Mouse (Mus musculus) neural tube, embryonic 11.5 days (tissue): ENCODE measurements around the gene Prkcb. TPM values are rescaled to one million over a fixed set of nuclear protein-coding genes. Genes with fewer than 3 reads are reported as not detected.

ENCODE experiments used
- ATAC-seq: fragments of 200-750 bp; cut with Nextera tagmentation; 2 replicates; pipeline ENCODE4 v1.8.0; 2017; ENCODE audit warnings: moderate number of reproducible peaks, mild to moderate bottlenecking, moderate TSS enrichment, moderate library complexity; ENCODE audit not compliant: insufficient read depth, low FRiP score, low TSS enrichment
- DNase-seq: peaks from one replicate; pipeline ENCODE4 v3.0.0-alpha.2; 2015; ENCODE audit warnings: low spot score
- H3K27ac ChIP-seq: fragments of 300-500 bp; sonication (generic); 2 replicates; pipeline ENCODE4 v1.5.1; 2014; ENCODE audit warnings: low read depth, mild to moderate bottlenecking, low read length
- H3K27me3 ChIP-seq: fragments of 300-500 bp; sonication (generic); 2 replicates; pipeline ENCODE4 v1.6.1; 2014; ENCODE audit warnings: mild to moderate bottlenecking, low read length, mixed read lengths; ENCODE audit not compliant: control insufficient read depth, insufficient read depth
- H3K36me3 ChIP-seq: fragments of 300-500 bp; sonication (generic); 2 replicates; pipeline ENCODE4 v1.6.1; 2014; ENCODE audit warnings: mild to moderate bottlenecking, low read length, moderate library complexity, mixed read lengths; ENCODE audit not compliant: control insufficient read depth, insufficient read depth
- H3K4me1 ChIP-seq: fragments of 300-500 bp; sonication (generic); 2 replicates; pipeline ENCODE4 v1.6.1; 2014; ENCODE audit warnings: low read length, mixed read lengths; ENCODE audit not compliant: control insufficient read depth, insufficient read depth
- H3K4me2 ChIP-seq: fragments of 300-500 bp; sonication (generic); 2 replicates; pipeline ENCODE4 v1.6.1; 2014; ENCODE audit warnings: low read depth, mild to moderate bottlenecking, moderate library complexity
- H3K4me3 ChIP-seq: fragments of 300-500 bp; sonication (generic); 2 replicates; pipeline ENCODE4 v1.5.1; 2014; ENCODE audit warnings: low read depth, low read length
- H3K9ac ChIP-seq: fragments of 300-500 bp; sonication (generic); 2 replicates; pipeline ENCODE4 v1.6.1; 2014; ENCODE audit warnings: mild to moderate bottlenecking, low read length
- H3K9me3 ChIP-seq: fragments of 300-500 bp; sonication (generic); 2 replicates; pipeline ENCODE4 v1.6.1; 2016; ENCODE audit warnings: low read length; ENCODE audit not compliant: control insufficient read depth
- WGBS: fragments of 180-500 bp; shearing (Covaris S2); extraction: QIAGEN DNeasy Blood & Tissue Kit; methylation state at CpG from one replicate; pipeline ENCODE4 v1.1.7; 2014; 5-methylcytosine and 5-hydroxymethylcytosine counted together
- polyA plus RNA-seq: library from polyadenylated mRNA; unstranded; fragments of >200 nt; fragmentation: Nextera tagmentation; extraction: Ambion mirVana; gene quantifications from 2 replicates; pipeline ENCODE4 v1.2.1, GENCODE M21; 2014

Gene Prkcb
- polyA plus RNA-seq, 1 experiment from 2014 or later, result 13.4 TPM

- ATAC-seq (no peak), DNase-seq (no peak)
- Histone ChIP-seq H3K4me2 (no peak overlapping the region), H3K9ac (no peak overlapping the region), H3K36me3 (no peaks in the 10 kb centered on the region), H3K27ac (no peak overlapping the region), H3K4me3 (no peak overlapping the region), H3K9me3 (no peaks in the 10 kb centered on the region), H3K27me3 (no peaks in the 10 kb centered on the region), H3K4me1 (no peaks in the 10 kb centered on the region)
- WGBS, result 82% methylated on average over 10 of the region's 10 CpGs
These were observed 41.2 kb upstream of the Prkcb start for GRCm38 (mm10) chr7:122247254-122247864.

- H3K27ac ChIP-seq, result no peak overlapping the region
These were observed 39.2 kb upstream of the Prkcb start for GRCm38 (mm10) chr7:122249321-122249821.

GRCm38 (mm10) chr7:122251197-122252011 is 37.1 kb upstream of the Prkcb start:
- Histone ChIP-seq H3K9me3 (no peaks in the 10 kb centered on the region), H3K4me1 (no peaks in the 10 kb centered on the region), H3K27ac (no peak overlapping the region), H3K9ac (no peak overlapping the region), H3K27me3 (no peaks in the 10 kb centered on the region), H3K36me3 (no peaks in the 10 kb centered on the region), H3K4me3 (no peak overlapping the region), H3K4me2 (peak overlapping the region; percentile 19; the same call in 1 of the 2 replicates)
- ATAC-seq (peak; percentile 50), DNase-seq (peak; percentile 82)
- 29% methylated on average over 21 of the region's 21 CpGs for WGBS

More at GRCm38 (mm10) chr7:122249321-122249821, 39.2 kb upstream of the Prkcb start:
- ATAC-seq (no peak), DNase-seq (no peak)
- no peak overlapping the region for H3K4me2 ChIP-seq
- H3K27me3 ChIP-seq, result no peaks in the 10 kb centered on the region
- H3K9ac ChIP-seq, result no peak overlapping the region
- H3K9me3 ChIP-seq, result no peaks in the 10 kb centered on the region
- H3K4me3 ChIP-seq, result no peak overlapping the region
- no peaks in the 10 kb centered on the region for H3K4me1 ChIP-seq
- WGBS, result 90% methylated on average over 9 of the region's 9 CpGs
- no peaks in the 10 kb centered on the region for H3K36me3 ChIP-seq

GRCm38 (mm10) chr7:122256722-122257121 is 31.8 kb upstream of the Prkcb start:
- H3K36me3 ChIP-seq, result no peaks in the 10 kb centered on the region
- H3K27me3 ChIP-seq, result no peaks in the 10 kb centered on the region
- 85% methylated on average over 7 of the region's 7 CpGs for WGBS
- no peak for DNase-seq
- H3K4me3 ChIP-seq, result no peak overlapping the region
- no peaks in the 10 kb centered on the region for H3K4me1 ChIP-seq
- ATAC-seq, result no peak
- H3K9ac ChIP-seq, result no peak overlapping the region
- no peaks in the 10 kb centered on the region for H3K9me3 ChIP-seq
- H3K27ac ChIP-seq, result no peak overlapping the region
- H3K4me2 ChIP-seq, result no peak overlapping the region

DNA sequence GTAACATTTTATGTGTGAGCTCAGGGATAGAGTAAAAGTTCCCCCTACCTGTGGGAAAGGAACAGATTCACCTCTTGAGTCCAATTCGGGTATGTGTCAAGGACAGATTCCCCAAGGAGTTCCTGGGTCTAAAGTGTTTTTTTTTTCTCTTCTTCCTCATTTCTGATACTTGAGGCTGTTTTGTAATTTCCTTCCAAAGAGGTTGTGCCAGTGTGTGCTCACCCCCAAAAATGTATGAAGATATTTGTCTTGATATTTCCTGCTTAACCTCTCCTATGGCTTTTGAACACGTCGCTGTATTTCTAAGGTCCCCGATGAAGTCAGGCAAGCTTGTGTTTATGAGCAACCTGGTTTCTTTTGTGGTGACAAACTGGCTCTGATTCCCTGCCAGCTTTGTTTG is 30.0 kb upstream of the Prkcb start:
- no peak overlapping the region for H3K4me3 ChIP-seq
- no peaks in the 10 kb centered on the region for H3K4me1 ChIP-seq
- DNase-seq (no peak), ATAC-seq (no peak)
- no peak overlapping the region for H3K27ac ChIP-seq
- H3K9ac ChIP-seq, result no peak overlapping the region
- no peaks in the 10 kb centered on the region for H3K9me3 ChIP-seq
- H3K4me2 ChIP-seq, result no peak overlapping the region
- no peaks in the 10 kb centered on the region for H3K27me3 ChIP-seq
- 88% methylated on average over 4 of the region's 4 CpGs for WGBS
- no peaks in the 10 kb centered on the region for H3K36me3 ChIP-seq

GRCm38 (mm10) chr7:122260055-122260602 is 28.4 kb upstream of the Prkcb start:
- ATAC-seq (no peak), DNase-seq (no peak)
- Histone ChIP-seq H3K4me1 (no peaks in the 10 kb centered on the region), H3K4me3 (no peak overlapping the region), H3K27ac (no peak overlapping the region), H3K9ac (no peak overlapping the region), H3K36me3 (no peaks in the 10 kb centered on the region), H3K27me3 (no peaks in the 10 kb centered on the region), H3K4me2 (no peak overlapping the region), H3K9me3 (no peaks in the 10 kb centered on the region)
- WGBS, result 86% methylated on average over 5 of the region's 5 CpGs

DNA sequence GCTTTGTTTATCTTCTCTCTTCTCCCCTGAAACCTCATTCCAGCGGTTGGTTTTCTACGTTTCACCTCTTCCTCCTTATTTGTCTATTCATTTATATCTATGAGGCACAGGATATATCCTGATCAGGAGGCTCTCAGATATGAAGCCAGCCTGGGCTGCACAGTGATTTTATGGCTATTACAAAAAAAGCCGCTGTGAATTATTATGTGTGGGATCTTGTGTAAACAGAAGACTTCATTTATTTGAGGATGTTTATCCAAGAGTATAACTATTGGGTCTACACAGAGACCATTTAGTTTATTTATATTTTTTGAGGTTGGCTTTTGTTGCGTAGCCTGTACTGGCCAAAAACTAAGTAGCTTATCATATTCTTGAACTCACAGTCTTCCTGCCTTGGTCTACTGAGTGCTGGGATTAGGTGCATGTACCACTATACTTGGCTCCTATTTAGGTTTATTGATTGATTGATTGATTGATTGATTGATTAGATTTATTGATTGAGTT is 19.5 kb upstream of the Prkcb start:
- 87% methylated on average over 4 of the region's 4 CpGs for WGBS
- ATAC-seq, result no peak

GRCm38 (mm10) chr7:122272334-122272733 is 16.2 kb upstream of the Prkcb start:
- no peak for ATAC-seq
- Histone ChIP-seq H3K4me1 (no peaks in the 10 kb centered on the region), H3K36me3 (no peaks in the 10 kb centered on the region), H3K27ac (no peak overlapping the region), H3K4me3 (no peak overlapping the region), H3K4me2 (no peak overlapping the region), H3K9me3 (no peaks in the 10 kb centered on the region), H3K9ac (no peak overlapping the region), H3K27me3 (no peaks in the 10 kb centered on the region)
- no peak for DNase-seq
- 87% methylated on average over 2 of the region's 2 CpGs for WGBS

More for the DNA sequence above, 19.5 kb upstream of the Prkcb start:
- no peaks in the 10 kb centered on the region for H3K9me3 ChIP-seq
- H3K4me1 ChIP-seq, result no peaks in the 10 kb centered on the region
- H3K9ac ChIP-seq, result no peak overlapping the region
- no peak overlapping the region for H3K27ac ChIP-seq
- no peak for DNase-seq
- H3K4me2 ChIP-seq, result no peak overlapping the region
- no peaks in the 10 kb centered on the region for H3K27me3 ChIP-seq
- no peak overlapping the region for H3K4me3 ChIP-seq
- H3K36me3 ChIP-seq, result no peaks in the 10 kb centered on the region
